Mouse (Mus musculus): ENCODE measurements at regions not wholly inside any gene's neighbourhood (a gene's known extent, or its start where the extent isn't known, plus 50 kb on each side); places are given as distances from the start of the nearest gene placed in this dataset.

DNA sequence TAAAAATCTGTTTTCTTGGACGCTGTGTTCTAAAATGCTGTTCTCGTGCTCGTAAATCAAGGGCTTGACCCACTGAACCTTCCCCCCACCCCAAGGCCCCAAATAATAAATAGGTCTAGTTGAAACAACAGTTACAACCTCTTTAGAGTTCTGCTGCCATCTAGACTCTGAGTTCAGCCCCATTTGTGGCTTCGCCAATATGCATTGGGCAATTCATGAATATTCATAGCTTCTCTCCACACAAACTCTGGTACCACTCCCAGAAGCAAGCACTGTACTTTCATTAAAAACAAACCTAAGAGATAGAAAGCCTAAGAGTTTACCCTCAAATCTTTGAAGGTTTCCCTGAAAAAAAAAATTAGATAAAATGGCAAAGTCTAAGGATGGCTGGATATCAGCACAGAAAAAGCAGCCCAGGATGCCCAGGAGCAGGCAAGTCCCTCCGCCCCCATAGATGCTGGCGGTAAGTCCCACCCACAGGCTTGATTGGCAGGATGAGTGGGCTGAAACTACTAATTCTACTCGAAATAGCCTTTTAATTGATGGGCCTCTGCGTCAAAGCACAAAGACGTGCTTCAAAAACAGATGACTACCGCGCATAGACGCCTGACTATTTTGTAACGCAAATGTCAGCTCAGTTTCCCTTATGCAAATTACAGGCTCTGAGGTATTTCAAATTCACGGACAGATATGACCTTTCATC, 106.0 kb upstream of the Sh3bp4 start:
- no peak overlapping the region for H3K27ac ChIP-seq (ENCODE audit: insufficient read depth, low read length)
- H3K4me1 ChIP-seq (ENCODE audit: control insufficient read depth, insufficient read depth, low read length), result no peaks in the 10 kb centered on the region
- TF ChIP-seq CTCF (IDR thresholded peaks at IDR 0.05; ENCODE audit: extremely low read depth, insufficient read depth, low read length) (no peak), POLR2A (IDR thresholded peaks at IDR 0.05; ENCODE audit: extremely low read depth, insufficient read depth, low read length) (no peak)
- no peak overlapping the region for H3K4me3 ChIP-seq (ENCODE audit: insufficient read depth, low read length)

DNA sequence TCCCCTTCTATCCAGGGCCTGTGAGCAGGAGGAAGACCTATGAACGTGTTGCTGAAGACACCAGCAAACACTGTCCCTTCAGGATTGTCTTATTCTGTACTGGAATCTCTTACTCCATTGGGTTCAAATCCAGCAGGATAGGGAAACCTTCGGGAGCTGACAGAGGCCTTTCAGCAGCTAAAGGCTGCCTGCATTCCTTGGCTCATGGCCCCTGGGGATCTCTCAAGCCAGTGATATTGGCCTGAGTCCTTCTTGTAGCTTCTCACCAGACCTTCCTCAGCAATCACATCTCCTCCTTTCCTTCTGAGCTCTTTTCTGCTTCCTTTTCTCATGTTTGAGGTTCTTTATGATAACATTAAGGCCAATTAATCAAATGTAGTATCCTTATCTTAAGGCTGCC, 103.8 kb upstream of the Sh3bp4 start:
- Histone ChIP-seq H3K4me1 (ENCODE audit: control insufficient read depth, insufficient read depth, low read length) (no peaks in the 10 kb centered on the region), H3K4me3 (ENCODE audit: insufficient read depth, low read length) (no peak overlapping the region), H3K27ac (ENCODE audit: insufficient read depth, low read length) (no peak overlapping the region)
- no peak for TF ChIP-seq CTCF (IDR thresholded peaks at IDR 0.05; ENCODE audit: extremely low read depth, insufficient read depth, low read length)

GRCm38 (mm10) chr1:88968142-88968541, 102.1 kb upstream of the Sh3bp4 start:
- Histone ChIP-seq H3K27ac (ENCODE audit: insufficient read depth, low read length) (no peak overlapping the region), H3K4me1 (ENCODE audit: control insufficient read depth, insufficient read depth, low read length) (no peaks in the 10 kb centered on the region), H3K4me3 (ENCODE audit: insufficient read depth, low read length) (no peak overlapping the region)
- TF ChIP-seq CTCF (IDR thresholded peaks at IDR 0.05; ENCODE audit: extremely low read depth, insufficient read depth, low read length), result no peak
- no peak for TF ChIP-seq POLR2A (IDR thresholded peaks at IDR 0.05; ENCODE audit: extremely low read depth, insufficient read depth, low read length)

DNA sequence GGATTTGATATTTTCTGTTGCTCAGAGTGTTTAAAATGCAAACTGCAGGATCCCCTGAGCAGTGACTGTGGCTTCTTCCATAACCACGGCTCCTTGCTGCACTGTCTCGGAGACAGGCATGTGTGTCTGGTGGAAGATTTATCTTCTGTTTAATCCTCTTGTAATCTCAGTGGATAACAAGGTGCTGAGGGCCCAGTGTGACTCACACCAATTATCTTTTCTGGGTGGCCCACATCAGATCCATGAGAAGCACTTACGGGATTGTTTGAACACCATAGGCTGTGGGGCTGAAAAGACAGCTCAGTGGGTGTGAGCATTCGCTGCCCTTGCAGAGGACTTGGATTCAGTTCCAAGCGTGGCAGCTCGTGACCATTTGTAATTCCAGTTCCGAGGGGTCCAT, 101.2 kb upstream of the Sh3bp4 start:
- H3K27ac ChIP-seq (ENCODE audit: insufficient read depth, low read length), result no peak overlapping the region
- H3K4me3 ChIP-seq (ENCODE audit: insufficient read depth, low read length), result no peak overlapping the region
- H3K4me1 ChIP-seq (ENCODE audit: control insufficient read depth, insufficient read depth, low read length), result no peaks in the 10 kb centered on the region
- TF ChIP-seq POLR2A (IDR thresholded peaks at IDR 0.05; ENCODE audit: extremely low read depth, insufficient read depth, low read length), result no peak
- TF ChIP-seq CTCF (IDR thresholded peaks at IDR 0.05; ENCODE audit: extremely low read depth, insufficient read depth, low read length), result no peak

DNA sequence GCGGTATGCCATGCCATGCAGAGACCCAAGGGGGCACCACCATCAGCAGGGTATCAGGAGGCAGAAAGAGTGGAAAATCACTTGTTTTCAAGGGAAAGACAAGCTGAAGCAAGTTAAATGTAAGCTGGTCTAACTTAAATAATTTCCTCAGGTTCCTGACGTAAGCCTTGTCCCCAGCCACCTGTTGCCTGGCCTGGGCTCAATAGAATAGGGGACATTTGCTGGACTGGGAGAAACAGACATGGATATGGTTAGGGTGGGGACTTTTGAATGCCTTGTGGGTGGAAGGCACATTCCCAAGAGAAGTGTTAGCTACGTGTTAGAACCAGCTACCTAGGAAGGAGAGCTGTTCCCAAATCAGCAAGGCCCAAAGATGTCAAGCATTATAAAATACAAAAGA, 100.6 kb upstream of the Sh3bp4 start:
- TF ChIP-seq CTCF (IDR thresholded peaks at IDR 0.05; ENCODE audit: extremely low read depth, insufficient read depth, low read length), result no peak
- no peak for TF ChIP-seq POLR2A (IDR thresholded peaks at IDR 0.05; ENCODE audit: extremely low read depth, insufficient read depth, low read length)
- H3K27ac ChIP-seq (ENCODE audit: insufficient read depth, low read length), result no peak overlapping the region
- no peaks in the 10 kb centered on the region for H3K4me1 ChIP-seq (ENCODE audit: control insufficient read depth, insufficient read depth, low read length)
- H3K4me3 ChIP-seq (ENCODE audit: insufficient read depth, low read length), result no peak overlapping the region

GRCm38 (mm10) chr1:88976101-88976500, 94.1 kb upstream of the Sh3bp4 start:
- H3K4me3 ChIP-seq (ENCODE audit: insufficient read depth, low read length), result no peak overlapping the region
- no peak overlapping the region for H3K27ac ChIP-seq (ENCODE audit: insufficient read depth, low read length)
- no peak for TF ChIP-seq CTCF (IDR thresholded peaks at IDR 0.05; ENCODE audit: extremely low read depth, insufficient read depth, low read length)
- no peak for TF ChIP-seq POLR2A (IDR thresholded peaks at IDR 0.05; ENCODE audit: extremely low read depth, insufficient read depth, low read length)
- no peaks in the 10 kb centered on the region for H3K4me1 ChIP-seq (ENCODE audit: control insufficient read depth, insufficient read depth, low read length)

DNA sequence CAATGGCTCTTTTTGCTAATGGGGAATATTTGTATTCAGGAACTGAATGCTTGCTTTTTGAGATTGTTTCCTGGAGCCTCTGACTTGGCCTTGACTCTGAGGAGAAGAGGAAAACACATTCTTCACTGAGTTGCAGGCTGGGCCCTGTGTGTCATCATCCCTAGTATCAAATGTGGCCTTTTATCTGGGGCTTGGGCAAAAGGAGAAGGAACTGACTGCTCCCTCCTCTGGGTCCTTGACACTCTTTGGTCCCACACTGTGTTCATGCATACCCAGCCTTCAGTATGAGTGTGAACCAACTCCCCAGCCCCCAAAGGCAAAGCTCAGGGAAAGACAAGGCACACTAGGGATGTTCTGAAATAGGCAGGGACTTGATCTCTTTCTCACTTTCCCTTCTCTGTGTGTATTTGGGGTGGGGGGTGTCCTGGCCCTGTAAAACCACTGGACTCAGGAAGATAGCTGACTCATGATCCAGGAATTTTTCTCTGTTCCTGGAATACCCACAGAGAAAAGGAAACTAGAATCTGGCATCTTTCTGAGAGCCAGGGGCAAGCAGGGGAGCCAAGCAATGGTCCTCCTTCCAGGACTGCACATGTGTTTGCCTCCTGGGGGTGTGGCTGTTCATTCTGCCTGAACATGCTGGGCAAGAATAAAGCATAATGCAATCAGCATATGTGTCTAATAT, 82.1 kb upstream of the Sh3bp4 start:
- no peak overlapping the region for H3K4me3 ChIP-seq (ENCODE audit: insufficient read depth, low read length)
- no peaks in the 10 kb centered on the region for H3K4me1 ChIP-seq (ENCODE audit: control insufficient read depth, insufficient read depth, low read length)
- TF ChIP-seq CTCF (IDR thresholded peaks at IDR 0.05; ENCODE audit: extremely low read depth, insufficient read depth, low read length), result no peak
- no peak for TF ChIP-seq POLR2A (IDR thresholded peaks at IDR 0.05; ENCODE audit: extremely low read depth, insufficient read depth, low read length)
- no peak overlapping the region for H3K27ac ChIP-seq (ENCODE audit: insufficient read depth, low read length)

DNA sequence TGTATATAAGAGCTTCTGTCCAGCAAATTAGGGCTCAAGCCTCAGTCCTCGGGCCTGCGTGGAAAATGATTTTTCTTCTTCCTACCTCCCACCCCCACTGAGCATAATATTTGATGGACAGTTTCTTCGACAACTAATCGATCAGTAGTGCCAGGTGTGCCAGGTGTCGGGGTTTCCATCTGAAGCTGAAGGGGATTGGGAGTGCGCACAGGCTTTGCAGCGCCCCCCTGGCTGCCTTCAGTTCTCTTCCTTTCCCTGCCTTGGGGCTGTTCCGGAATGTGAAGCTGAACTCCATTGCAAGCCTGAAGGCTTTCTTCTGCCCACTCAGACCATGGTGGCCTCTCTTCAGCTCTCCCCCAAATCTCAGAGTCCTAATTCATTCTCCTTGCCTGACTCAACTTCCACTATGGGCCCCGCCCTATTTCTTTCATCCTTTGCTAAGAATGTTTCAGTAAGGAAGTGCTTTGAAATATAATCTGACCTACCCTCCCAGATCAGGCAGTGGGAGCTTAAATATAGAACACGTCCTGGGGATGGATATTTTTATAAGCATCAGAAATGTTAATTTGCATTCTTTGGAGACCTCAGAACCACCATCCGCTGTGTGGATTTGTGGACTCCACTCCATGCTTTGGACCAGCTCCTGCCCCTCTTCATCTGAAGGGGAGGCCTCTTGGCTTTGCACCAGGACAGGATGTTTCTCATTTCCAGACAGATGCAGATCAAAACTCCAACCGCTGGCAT, 75.5 kb upstream of the Sh3bp4 start:
- no peak overlapping the region for H3K27ac ChIP-seq (ENCODE audit: insufficient read depth, low read length)
- no peak for TF ChIP-seq POLR2A (IDR thresholded peaks at IDR 0.05; ENCODE audit: extremely low read depth, insufficient read depth, low read length)
- no peak for TF ChIP-seq CTCF (IDR thresholded peaks at IDR 0.05; ENCODE audit: extremely low read depth, insufficient read depth, low read length)
- H3K4me1 ChIP-seq (ENCODE audit: control insufficient read depth, insufficient read depth, low read length), result no peaks in the 10 kb centered on the region
- no peak overlapping the region for H3K4me3 ChIP-seq (ENCODE audit: insufficient read depth, low read length)

DNA sequence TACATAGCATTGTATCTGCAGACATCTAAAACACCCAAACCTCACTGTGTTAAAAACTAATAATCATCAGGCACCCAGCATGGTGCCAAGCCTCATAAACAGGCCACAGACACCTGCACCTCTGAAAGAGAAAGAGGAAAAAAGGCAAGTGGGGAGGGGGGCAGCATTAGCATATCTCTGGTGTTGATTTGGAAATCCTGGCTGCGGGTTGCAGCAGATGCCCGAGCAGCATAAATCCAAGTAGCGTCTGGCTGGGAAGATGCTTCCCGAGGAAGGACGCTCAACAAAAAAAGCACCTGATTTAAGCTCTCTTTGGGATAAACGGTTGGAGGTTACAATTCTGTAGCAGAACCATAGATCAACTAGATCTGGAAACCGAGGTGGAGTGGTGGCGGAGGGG, 74.3 kb upstream of the Sh3bp4 start:
- TF ChIP-seq POLR2A (IDR thresholded peaks at IDR 0.05; ENCODE audit: extremely low read depth, insufficient read depth, low read length), result no peak
- TF ChIP-seq CTCF (IDR thresholded peaks at IDR 0.05; ENCODE audit: extremely low read depth, insufficient read depth, low read length), result no peak
- Histone ChIP-seq H3K27ac (ENCODE audit: insufficient read depth, low read length) (no peak overlapping the region), H3K4me3 (ENCODE audit: insufficient read depth, low read length) (no peak overlapping the region), H3K4me1 (ENCODE audit: control insufficient read depth, insufficient read depth, low read length) (no peaks in the 10 kb centered on the region)

- Histone ChIP-seq H3K4me1 (ENCODE audit: control insufficient read depth, insufficient read depth, low read length) (no peaks in the 10 kb centered on the region), H3K27ac (ENCODE audit: insufficient read depth, low read length) (no peak overlapping the region), H3K4me3 (ENCODE audit: insufficient read depth, low read length) (no peak overlapping the region)
- no peak for TF ChIP-seq CTCF (IDR thresholded peaks at IDR 0.05; ENCODE audit: extremely low read depth, insufficient read depth, low read length)
- no peak for TF ChIP-seq POLR2A (IDR thresholded peaks at IDR 0.05; ENCODE audit: extremely low read depth, insufficient read depth, low read length)
Measured at GRCm38 (mm10) chr1:88996657-88997056, 73.6 kb upstream of the Sh3bp4 start.

Measured in cortical plate, adult 2 months (tissue).